8 mouse cellular contexts compared by ENCODE assay signal in the genomic region with DNA sequence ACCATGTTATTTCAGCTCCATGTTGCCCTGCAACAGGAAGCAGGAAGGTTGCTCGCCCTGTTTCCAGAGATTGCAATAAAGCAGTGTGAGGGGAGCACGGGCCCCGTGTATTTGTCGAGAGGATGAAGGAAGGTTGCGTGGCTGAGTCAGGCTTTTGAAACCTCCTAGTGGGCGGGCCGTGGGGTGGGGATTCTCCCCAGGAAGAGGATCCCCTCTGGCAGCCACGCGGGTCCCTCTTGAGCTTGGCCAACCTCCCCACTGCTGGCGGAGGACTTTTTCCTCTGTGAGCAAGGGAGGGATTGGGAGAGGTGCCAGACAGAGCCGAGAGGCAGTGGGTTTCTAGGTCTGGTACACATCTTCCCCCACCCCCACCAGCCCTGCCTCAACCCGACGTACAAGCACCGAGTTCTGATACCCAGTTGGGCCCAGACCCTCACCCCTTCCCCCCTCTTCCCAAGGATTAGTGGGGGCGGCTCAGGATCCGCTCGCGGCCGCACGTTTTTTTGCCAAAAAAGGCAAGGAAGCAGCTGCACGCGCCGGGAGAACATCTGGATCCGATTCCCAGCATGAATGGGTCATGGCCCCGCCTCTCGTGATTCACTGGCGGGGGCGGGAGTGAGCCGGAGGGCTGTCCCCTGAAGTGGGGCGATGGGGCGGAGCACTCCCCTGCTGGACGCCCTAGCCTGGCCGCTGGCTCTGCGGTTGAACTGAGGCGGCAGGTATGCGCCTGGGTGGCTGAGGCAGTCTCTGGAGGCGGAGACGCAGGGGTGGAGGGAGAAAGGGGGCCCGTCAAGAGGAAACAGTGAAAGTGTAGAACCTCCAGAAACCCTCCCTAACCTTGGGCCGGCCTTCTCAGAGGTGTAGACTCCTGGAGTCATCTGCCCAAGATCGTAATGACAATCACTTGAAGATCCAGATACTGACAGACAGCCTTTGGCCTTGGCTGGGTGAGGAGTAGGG. TPM values are rescaled to one million over a fixed set of nuclear protein-coding genes. Genes with fewer than 3 reads are reported as not detected.
DNase-seq lines count a peak whose midpoint lies in the region; ATAC-seq and TF ChIP-seq lines count a peak whose summit lies in the region.

No protein-coding gene starts in this region.

- DNase-seq in c-Kit-positive CD71-negative TER-119-negative erythroid progenitor cells, embryonic 14.5 days (ENCODE audit: low read depth): peak; percentile 76
- peak; percentile 60 to 70 for DNase-seq in frontal cortex, postnatal 14 days (ENCODE audit: low spot score in 2 of 2)
- peak; percentile 49 for DNase-seq in left cerebral cortex, adult 11 months (ENCODE audit: low spot score)
- peak; percentile 95 for DNase-seq in lung, postnatal 36 days
- peak; percentile 65 for DNase-seq in retina, embryonic 14.5 days (ENCODE audit: low spot score)
- DNase-seq in thymus, postnatal 36 days: peak; percentile 69 to 78

- peak; percentile 64; the same call in 1 of the 2 replicates for TF ChIP-seq EP300 in ES-Bruce4 (IDR thresholded peaks at IDR 0.05; ENCODE audit: insufficient read depth, low read depth, low read length)

- peak overlapping the region; percentile 74 for H3K9ac ChIP-seq in ES-Bruce4 (ENCODE audit: low read depth, poor library complexity, severe bottlenecking)
- H3K9ac ChIP-seq in hindbrain, embryonic 12.5 days: peak overlapping the region; percentile 41

- no peaks in the 10 kb centered on the region for H3K36me3 ChIP-seq in ES-Bruce4 (ENCODE audit: control insufficient read depth, insufficient read depth, low read length, poor library complexity, severe bottlenecking)
- no peaks in the 10 kb centered on the region for H3K36me3 ChIP-seq in hindbrain, embryonic 12.5 days

- TF ChIP-seq POLR2A in ES-Bruce4 (IDR thresholded peaks at IDR 0.05; ENCODE audit: insufficient read depth, low read length): no peak

- H3K9me3 ChIP-seq in ES-Bruce4 (replicated peaks; ENCODE audit: control insufficient read depth, insufficient read depth, low read length, poor library complexity, severe bottlenecking): no peaks in the 10 kb centered on the region
- no peaks in the 10 kb centered on the region for H3K9me3 ChIP-seq in hindbrain, embryonic 12.5 days (replicated peaks)

- H3K4me1 ChIP-seq in ES-Bruce4 (ENCODE audit: control insufficient read depth, insufficient read depth, low read length): no peaks in the 10 kb centered on the region
- peaks cover 35% of the 10 kb centered on the region for H3K4me1 ChIP-seq in hindbrain, embryonic 12.5 days

- peak overlapping the region; percentile 79 for H3K27ac ChIP-seq in ES-Bruce4 (ENCODE audit: insufficient read depth, low read length)
- peak overlapping the region; percentile 73 for H3K27ac ChIP-seq in hindbrain, embryonic 12.5 days

- peak overlapping the region; percentile 49 for H3K4me2 ChIP-seq in hindbrain, embryonic 12.5 days (replicated peaks)

- no peaks in the 10 kb centered on the region for H3K27me3 ChIP-seq in ES-Bruce4 (ENCODE audit: control insufficient read depth, insufficient read depth, low read length, poor library complexity, severe bottlenecking)
- peaks cover 32% of the 10 kb centered on the region for H3K27me3 ChIP-seq in hindbrain, embryonic 12.5 days

- peak; percentile 49 for ATAC-seq in hindbrain, embryonic 12.5 days (ENCODE audit: low FRiP score)

- H3K4me3 ChIP-seq in ES-Bruce4 (ENCODE audit: low read depth, low read length): peak overlapping the region; percentile 41
- peak overlapping the region; percentile 25 for H3K4me3 ChIP-seq in hindbrain, embryonic 12.5 days

- no peak for TF ChIP-seq CTCF in ES-Bruce4 (IDR thresholded peaks at IDR 0.05; ENCODE audit: low read depth, low read length)

- WGBS in hindbrain, embryonic 12.5 days: 2% methylated on average over 40 of the region's 41 CpGs

RNA-seq across cellular contexts. Expression of gene Sf3a3, which starts 5.8 kb away (rescaled TPM):
- polyA plus RNA-seq in ES-Bruce4 (2011; ENCODE audit: insufficient read depth, insufficient read length, low read depth, missing spikeins): 110 and 127 TPM in 2 replicates
- 157 and 164 TPM in 2 replicates for polyA plus RNA-seq in hindbrain, embryonic 12.5 days (2016; fragmentation: Nextera tagmentation; extraction: Ambion mirVana)

RNA-seq across cellular contexts. Expression of gene Fhl3, which starts 8.3 kb away (rescaled TPM):
- polyA plus RNA-seq in ES-Bruce4 (2011; ENCODE audit: insufficient read depth, insufficient read length, low read depth, missing spikeins): 11.4 and 14.0 TPM in 2 replicates
- polyA plus RNA-seq in hindbrain, embryonic 12.5 days (2016; fragmentation: Nextera tagmentation; extraction: Ambion mirVana): 3.3 and 6.8 TPM in 2 replicates

RNA-seq across cellular contexts. Expression of gene Utp11, which starts 15.4 kb away (rescaled TPM):
- 56.9 and 60.4 TPM in 2 replicates for polyA plus RNA-seq in ES-Bruce4 (2011; ENCODE audit: insufficient read depth, insufficient read length, low read depth, missing spikeins)
- 60.7 and 68.8 TPM in 2 replicates for polyA plus RNA-seq in hindbrain, embryonic 12.5 days (2016; fragmentation: Nextera tagmentation; extraction: Ambion mirVana)

RNA-seq across cellular contexts. Expression of gene Inpp5b, which starts 32.9 kb away (rescaled TPM):
- 21.7 and 27.0 TPM in 2 replicates for polyA plus RNA-seq in ES-Bruce4 (2011; ENCODE audit: insufficient read depth, insufficient read length, low read depth, missing spikeins)
- 23.7 and 25.8 TPM in 2 replicates for polyA plus RNA-seq in hindbrain, embryonic 12.5 days (2016; fragmentation: Nextera tagmentation; extraction: Ambion mirVana)

RNA-seq across cellular contexts. Expression of gene Pou3f1, which starts 52.2 kb away (rescaled TPM):
- polyA plus RNA-seq in ES-Bruce4 (2011; ENCODE audit: insufficient read depth, insufficient read length, low read depth, missing spikeins): 12.8 and 14.9 TPM in 2 replicates
- 24.2 and 24.4 TPM in 2 replicates for polyA plus RNA-seq in hindbrain, embryonic 12.5 days (2016; fragmentation: Nextera tagmentation; extraction: Ambion mirVana)

Comparison
In these comparisons a context has a peak if more than half of its experiments do, and no peak if none do; other contexts are left out.
1. Peak in every context shown above with its lines: DNase-seq, ATAC-seq, H3K4me3 ChIP-seq and H3K27ac ChIP-seq.